Mouse (Mus musculus): ENCODE measurements around the gene Lsp1. TPM values are rescaled to one million over a fixed set of nuclear protein-coding genes. Genes with fewer than 3 reads are reported as not detected.

The Lsp1 gene
- polyA plus RNA-seq, 1 experiment from 2014 or later: 6.9 TPM

- WGBS: 91% methylated on average over 2 of the region's 2 CpGs
- Histone ChIP-seq H3K9me3 (no peaks in the 10 kb centered on the region), H3K9ac (replicated peaks) (no peak overlapping the region), H3K27ac (no peak overlapping the region), H3K36me3 (no peaks in the 10 kb centered on the region), H3K4me3 (replicated peaks) (no peak overlapping the region), H3K4me2 (replicated peaks) (no peak overlapping the region), H3K4me1 (replicated peaks) (no peaks in the 10 kb centered on the region), H3K27me3 (no peaks in the 10 kb centered on the region)
- ATAC-seq: no peak
Measured at GRCm38 (mm10) chr7:142497775-142498174, 37.2 kb downstream of the Lsp1 start.

- Histone ChIP-seq H3K27me3 (no peaks in the 10 kb centered on the region), H3K4me1 (replicated peaks) (no peaks in the 10 kb centered on the region), H3K27ac (no peak within 1 kb of the TSS), H3K9me3 (no peaks in the 10 kb centered on the region), H3K9ac (replicated peaks) (no peak within 1 kb of the TSS), H3K36me3 (no peaks in the 10 kb centered on the region), H3K4me2 (replicated peaks) (no peak within 1 kb of the TSS), H3K4me3 (replicated peaks) (no peak within 1 kb of the TSS)
- WGBS: 88% methylated on average over 2 of the region's 2 CpGs
- ATAC-seq: no peak
Measured at GRCm38 (mm10) chr7:142498575-142498974, 38.0 kb downstream of the Lsp1 start, which contains the start of gene Tnnt3. Tnnt3 (plus strand) TSS chr7:142498836.

DNA sequence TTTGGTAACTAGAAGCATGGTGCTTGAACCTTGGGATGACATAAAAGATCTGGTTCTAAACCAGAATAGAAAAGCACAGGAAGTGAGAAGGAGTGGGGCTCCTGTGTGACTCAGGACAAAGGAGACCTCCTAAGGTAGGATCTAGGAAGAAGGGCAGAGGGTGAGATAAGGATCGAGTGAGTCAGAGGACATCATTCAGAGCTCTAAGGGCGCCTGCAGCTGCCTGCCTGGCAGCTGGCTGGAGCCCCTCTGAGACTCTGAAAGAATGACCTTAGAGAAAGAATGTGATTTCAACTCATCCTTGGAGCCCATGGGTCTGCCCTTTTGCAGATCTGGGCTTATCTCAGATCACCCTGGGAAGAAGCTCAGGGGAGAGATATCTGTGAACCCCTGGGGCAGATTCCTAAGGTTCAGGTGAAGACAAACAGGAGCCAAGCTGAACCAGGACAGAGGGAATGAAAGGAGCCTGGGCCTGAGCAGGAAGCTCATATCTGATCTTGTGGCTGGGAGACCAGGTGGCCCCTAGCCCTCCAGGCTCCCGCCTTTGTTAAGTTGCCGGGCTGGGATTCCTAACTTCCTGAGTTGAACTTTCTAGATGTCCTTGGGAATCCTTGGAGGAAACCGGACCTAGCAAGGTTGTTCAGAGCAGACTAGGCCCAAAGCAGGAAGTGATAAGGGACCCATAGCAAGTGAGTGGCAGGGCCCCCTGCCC, 38.6 kb downstream of the Lsp1 start:
- Histone ChIP-seq H3K4me2 (replicated peaks) (no peak overlapping the region), H3K9ac (replicated peaks) (no peak overlapping the region), H3K4me3 (replicated peaks) (no peak overlapping the region), H3K9me3 (no peaks in the 10 kb centered on the region), H3K27me3 (no peaks in the 10 kb centered on the region; the same call in 1 of the 2 replicates), H3K36me3 (no peaks in the 10 kb centered on the region), H3K4me1 (replicated peaks) (no peaks in the 10 kb centered on the region), H3K27ac (no peak overlapping the region)
- WGBS: 79% methylated on average over 5 of the region's 5 CpGs
- no peak for ATAC-seq

DNA sequence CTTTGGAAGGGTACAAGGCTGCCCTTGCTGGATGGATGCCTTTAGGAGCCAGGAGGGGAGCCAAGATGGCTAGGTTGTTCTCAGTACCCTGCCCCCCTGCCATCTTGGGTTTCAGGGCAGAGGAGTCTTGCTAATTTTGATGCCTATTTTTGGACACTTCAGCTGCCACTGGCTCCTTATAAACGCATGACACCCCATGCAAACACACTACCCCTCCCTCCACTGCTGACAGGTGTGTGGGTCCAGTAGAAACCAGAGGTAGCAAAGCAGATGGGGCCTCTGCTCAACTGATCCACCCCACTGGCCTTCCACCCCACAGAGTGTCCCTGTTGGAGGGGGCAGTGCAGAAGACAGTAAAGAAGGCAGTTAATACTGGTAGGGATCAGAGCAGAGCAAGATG, 39.4 kb downstream of the Lsp1 start:
- H3K9ac ChIP-seq (replicated peaks): no peak overlapping the region
- WGBS: 91% methylated on average over 1 of the region's 1 CpGs
- H3K27me3 ChIP-seq: no peaks in the 10 kb centered on the region; the same call in 1 of the 2 replicates
- no peak overlapping the region for H3K4me3 ChIP-seq (replicated peaks)
- H3K27ac ChIP-seq: no peak overlapping the region
- H3K4me2 ChIP-seq (replicated peaks): no peak overlapping the region
- no peaks in the 10 kb centered on the region for H3K4me1 ChIP-seq (replicated peaks)
- no peaks in the 10 kb centered on the region for H3K9me3 ChIP-seq
- no peaks in the 10 kb centered on the region for H3K36me3 ChIP-seq
- ATAC-seq: no peak

DNA sequence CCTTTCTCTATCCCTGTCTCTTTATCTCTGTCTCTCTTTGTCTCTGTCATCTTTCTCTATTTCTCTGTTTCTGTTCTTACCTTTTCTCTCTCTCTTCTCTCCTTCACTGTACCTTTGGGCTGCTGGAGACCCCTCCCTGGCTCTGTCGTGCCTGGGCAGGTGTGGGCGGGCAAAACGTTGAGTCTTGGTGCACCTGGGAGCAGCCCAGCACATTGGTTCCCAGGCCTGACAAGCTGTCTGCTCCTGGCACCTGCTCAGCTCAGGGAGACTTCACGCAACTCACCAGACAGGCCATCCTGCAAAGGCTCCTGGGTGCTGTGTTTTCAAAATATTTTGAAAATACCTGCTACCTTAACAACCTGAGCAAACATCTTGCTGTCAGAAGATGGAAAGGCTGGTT, 42.6 kb downstream of the Lsp1 start:
- H3K4me1 ChIP-seq (replicated peaks): peaks cover 14% of the 10 kb centered on the region
- no peaks in the 10 kb centered on the region; the same call in 1 of the 2 replicates for H3K27me3 ChIP-seq
- no peak for ATAC-seq
- no peak overlapping the region for H3K9ac ChIP-seq (replicated peaks)
- H3K27ac ChIP-seq: no peak overlapping the region
- WGBS: 76% methylated on average over 4 of the region's 4 CpGs
- H3K36me3 ChIP-seq: no peaks in the 10 kb centered on the region
- no peak overlapping the region for H3K4me2 ChIP-seq (replicated peaks)
- no peaks in the 10 kb centered on the region for H3K9me3 ChIP-seq
- no peak overlapping the region for H3K4me3 ChIP-seq (replicated peaks)

- 13% methylated on average over 2 of the region's 2 CpGs for WGBS
- peak; percentile 75 for ATAC-seq
- peaks cover 26% of the 10 kb centered on the region for H3K4me1 ChIP-seq (replicated peaks)
- no peak overlapping the region for H3K4me3 ChIP-seq (replicated peaks)
- no peaks in the 10 kb centered on the region for H3K9me3 ChIP-seq
- no peak overlapping the region for H3K4me2 ChIP-seq (replicated peaks)
- H3K9ac ChIP-seq (replicated peaks): no peak overlapping the region
- H3K27me3 ChIP-seq: no peaks in the 10 kb centered on the region; the same call in 1 of the 2 replicates
- no peak overlapping the region for H3K27ac ChIP-seq
- no peaks in the 10 kb centered on the region for H3K36me3 ChIP-seq
Measured at GRCm38 (mm10) chr7:142505942-142506341, 45.3 kb downstream of the Lsp1 start.

- Histone ChIP-seq H3K4me3 (replicated peaks) (no peak overlapping the region), H3K27me3 (no peaks in the 10 kb centered on the region; the same call in 1 of the 2 replicates), H3K4me1 (replicated peaks) (peaks cover 26% of the 10 kb centered on the region), H3K9me3 (no peaks in the 10 kb centered on the region), H3K36me3 (no peaks in the 10 kb centered on the region), H3K27ac (no peak overlapping the region; the same call in 1 of the 2 replicates), H3K4me2 (replicated peaks) (no peak overlapping the region), H3K9ac (replicated peaks) (no peak overlapping the region)
- ATAC-seq: peak; percentile 77
- 17% methylated on average over 4 of the region's 4 CpGs for WGBS
Measured at GRCm38 (mm10) chr7:142506501-142506900, 45.9 kb downstream of the Lsp1 start.

DNA sequence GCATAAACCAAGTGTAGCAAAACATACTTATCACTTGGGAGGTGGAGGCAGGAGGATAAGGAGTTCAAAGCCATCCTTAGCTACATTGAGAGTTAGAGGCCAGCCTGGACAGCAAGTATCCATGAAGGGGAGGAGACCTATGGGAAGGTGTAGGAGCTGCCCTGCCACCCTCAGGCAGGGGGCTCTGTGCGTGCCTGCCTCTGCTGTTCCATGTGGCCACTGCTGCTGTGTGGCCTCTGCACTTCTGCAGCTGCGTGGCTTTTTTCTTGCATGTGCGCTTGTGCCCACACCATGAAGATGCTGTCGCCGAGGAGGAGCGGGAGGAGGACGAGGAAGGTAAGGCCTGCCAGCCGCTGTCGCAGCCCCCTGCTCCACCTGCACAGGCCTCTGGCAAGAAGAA, 46.8 kb downstream of the Lsp1 start:
- no peaks in the 10 kb centered on the region for H3K9me3 ChIP-seq
- no peak overlapping the region for H3K27ac ChIP-seq
- WGBS: 94% methylated on average over 9 of the region's 9 CpGs
- H3K27me3 ChIP-seq: no peaks in the 10 kb centered on the region; the same call in 1 of the 2 replicates
- ATAC-seq: no peak
- no peak overlapping the region for H3K4me2 ChIP-seq (replicated peaks)
- no peak overlapping the region for H3K9ac ChIP-seq (replicated peaks)
- H3K4me3 ChIP-seq (replicated peaks): no peak overlapping the region
- no peaks in the 10 kb centered on the region for H3K36me3 ChIP-seq
- H3K4me1 ChIP-seq (replicated peaks): peaks cover 26% of the 10 kb centered on the region

- WGBS: 40% methylated on average over 14 of the region's 14 CpGs
- peak overlapping the region; percentile 72 for H3K27ac ChIP-seq
- no peak overlapping the region for H3K4me3 ChIP-seq (replicated peaks)
- no peaks in the 10 kb centered on the region for H3K9me3 ChIP-seq
- H3K9ac ChIP-seq (replicated peaks): no peak overlapping the region
- ATAC-seq: no peak
- no peak overlapping the region for H3K4me2 ChIP-seq (replicated peaks)
- H3K36me3 ChIP-seq: no peaks in the 10 kb centered on the region
- H3K27me3 ChIP-seq: no peaks in the 10 kb centered on the region
- peaks cover 26% of the 10 kb centered on the region for H3K4me1 ChIP-seq (replicated peaks)
Measured at GRCm38 (mm10) chr7:142509518-142509917, 48.9 kb downstream of the Lsp1 start.

DNA sequence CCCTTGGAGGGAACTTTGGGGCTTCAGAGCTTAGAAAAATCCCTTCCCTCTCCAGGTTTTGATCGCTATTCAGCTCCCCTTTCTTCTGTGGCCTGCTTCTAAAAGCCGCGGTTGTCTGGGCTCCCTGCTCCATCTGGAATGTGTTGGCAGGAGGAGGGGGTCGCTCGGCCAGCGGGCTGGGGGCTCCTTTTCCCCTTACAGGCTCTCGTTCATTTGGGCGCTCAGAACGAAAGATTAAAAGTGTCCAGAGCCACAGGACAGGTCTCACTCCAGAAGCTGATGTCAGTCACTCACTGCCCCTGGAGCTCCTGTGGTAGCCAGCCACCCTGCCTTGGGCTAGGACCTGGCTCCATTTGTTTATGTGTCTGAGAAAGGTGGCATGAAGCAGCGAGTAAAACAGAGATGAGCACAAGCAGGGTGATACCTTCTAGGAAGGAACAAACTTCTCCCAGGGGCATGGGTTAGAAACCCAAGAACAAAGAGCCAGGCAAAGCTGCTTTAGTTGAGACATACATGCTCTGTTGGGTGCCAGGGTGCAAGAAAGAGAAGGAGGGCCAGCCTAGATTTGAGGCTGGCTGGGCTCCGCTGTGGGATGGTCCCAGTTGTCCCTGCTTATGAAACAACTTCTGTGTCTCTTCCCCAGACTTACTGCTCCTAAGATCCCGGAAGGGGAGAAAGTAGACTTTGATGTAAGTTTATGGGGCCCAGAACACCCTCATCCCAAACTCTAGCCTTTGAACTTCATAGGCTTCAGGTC, 49.6 kb downstream of the Lsp1 start:
- Histone ChIP-seq H3K4me2 (replicated peaks) (no peak overlapping the region), H3K36me3 (no peaks in the 10 kb centered on the region), H3K4me3 (replicated peaks) (no peak overlapping the region), H3K27ac (peak overlapping the region; percentile 72), H3K9ac (replicated peaks) (no peak overlapping the region), H3K4me1 (replicated peaks) (peaks cover 26% of the 10 kb centered on the region), H3K9me3 (no peaks in the 10 kb centered on the region), H3K27me3 (no peaks in the 10 kb centered on the region)
- no peak for ATAC-seq
- 14% methylated on average over 12 of the region's 12 CpGs for WGBS

DNA sequence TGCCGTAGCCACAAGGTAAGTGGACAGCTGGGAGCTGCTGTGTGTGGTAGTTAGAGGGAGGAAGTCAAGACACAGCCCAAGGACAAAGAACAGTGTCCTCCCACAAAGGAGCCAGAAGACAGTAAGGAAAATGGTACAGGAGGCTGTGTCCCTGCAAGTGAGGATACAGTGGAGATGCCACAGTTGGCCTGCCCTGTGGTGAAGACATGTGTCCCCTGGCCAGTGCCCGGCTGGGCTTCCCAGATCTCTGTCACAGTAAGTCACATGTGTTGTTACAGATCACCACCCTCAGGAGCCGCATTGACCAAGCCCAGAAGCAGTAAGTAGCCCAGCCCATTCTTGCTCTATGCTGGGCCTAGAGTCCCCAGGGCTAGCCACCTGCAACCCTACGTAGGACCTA, 53.4 kb downstream of the Lsp1 start:
- Histone ChIP-seq H3K4me1 (replicated peaks) (peaks cover 24% of the 10 kb centered on the region), H3K9ac (replicated peaks) (no peak overlapping the region), H3K27me3 (no peaks in the 10 kb centered on the region), H3K9me3 (no peaks in the 10 kb centered on the region), H3K4me2 (replicated peaks) (no peak overlapping the region), H3K36me3 (no peaks in the 10 kb centered on the region), H3K27ac (no peak overlapping the region), H3K4me3 (replicated peaks) (no peak overlapping the region)
- WGBS: 92% methylated on average over 4 of the region's 4 CpGs
- no peak for ATAC-seq

DNA sequence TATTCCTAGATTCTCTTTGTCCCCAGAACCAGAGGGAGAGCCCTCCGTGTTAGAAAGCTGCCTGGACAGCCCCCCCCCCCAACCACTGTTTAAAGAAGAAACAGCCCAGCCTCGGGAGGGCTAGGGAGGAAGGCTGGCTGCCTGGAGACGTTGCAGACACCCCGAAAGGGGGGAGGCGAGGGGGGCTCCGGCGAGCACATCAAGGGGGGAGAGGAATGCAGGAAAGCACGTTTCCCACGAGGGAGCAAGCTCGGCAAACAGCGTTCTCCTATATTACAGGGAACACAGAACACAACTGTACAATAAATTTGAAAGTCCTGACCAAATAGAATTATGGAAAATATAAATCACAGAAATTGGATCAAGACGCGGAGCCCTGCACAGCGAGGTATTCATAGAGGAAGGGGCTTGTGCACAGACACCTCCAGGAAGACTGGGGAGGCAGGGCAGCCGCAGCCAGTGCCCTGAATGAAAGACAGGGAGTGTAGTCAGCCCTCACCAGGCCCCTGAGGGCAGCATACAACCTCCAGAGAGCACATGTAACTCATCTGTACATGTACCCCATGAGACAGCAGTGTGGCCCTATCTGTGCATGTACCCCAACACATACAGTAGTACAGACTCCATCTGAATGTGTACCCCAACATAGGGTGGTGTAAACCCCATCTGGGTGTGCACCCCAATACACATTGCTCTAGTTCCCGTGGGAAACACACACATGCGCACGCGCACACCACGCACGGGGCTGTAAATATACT, 55.8 kb downstream of the Lsp1 start:
- Histone ChIP-seq H3K4me2 (replicated peaks) (peak overlapping the region; percentile 15; the same call in 1 of the 2 replicates), H3K9ac (replicated peaks) (peak overlapping the region; percentile 24; the same call in 1 of the 2 replicates), H3K4me1 (replicated peaks) (peaks cover 12% of the 10 kb centered on the region), H3K27me3 (no peaks in the 10 kb centered on the region), H3K27ac (peak overlapping the region; percentile 42; the same call in 1 of the 2 replicates), H3K36me3 (no peaks in the 10 kb centered on the region), H3K4me3 (replicated peaks) (no peak overlapping the region), H3K9me3 (no peaks in the 10 kb centered on the region; the same call in 1 of the 2 replicates)
- 50% methylated on average over 21 of the region's 21 CpGs for WGBS
- ATAC-seq: peak; percentile 50; the same call in 1 of the 2 replicates

All from midbrain, embryonic 13.5 days (tissue).